Mouse (Mus musculus) v-Abl transformed pro-B cells (cell line): ENCODE measurements around the gene Anp32e.

Source experiments
- in situ Hi-C, 2 experiments: fragments of 400-800 bp; cut with MboI; formaldehyde crosslinking; loops; one replicate each; pipeline ENCODE4 v1.15.1; 2025; ENCODE audit not compliant: unreplicated experiment in 2 of 2

The Anp32e gene

DNA sequence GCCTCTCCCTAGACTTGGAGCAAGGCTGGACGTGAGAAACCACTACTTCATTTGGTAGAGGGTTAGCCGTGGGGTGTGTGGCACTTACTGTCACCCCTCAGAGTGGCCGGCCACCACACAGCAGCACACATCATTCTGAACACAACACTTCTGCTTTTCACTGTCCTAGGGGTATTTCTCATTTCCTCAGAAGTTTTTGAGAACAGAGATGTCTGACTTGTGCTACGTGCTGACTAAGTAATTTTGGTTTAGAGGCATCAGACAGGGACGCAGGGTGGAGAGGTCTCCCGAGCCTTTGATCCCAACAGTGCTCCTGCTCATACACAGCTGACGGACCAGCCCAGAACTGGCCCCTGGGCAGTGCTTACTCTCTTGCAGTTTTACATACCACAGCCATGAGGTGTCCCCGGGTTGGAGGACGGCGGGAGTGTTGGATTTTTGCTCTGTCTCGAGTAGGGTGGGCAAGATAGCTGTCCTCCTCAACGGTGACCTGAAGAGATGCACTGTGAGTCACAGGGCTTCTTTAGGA lies 61.4 kb downstream of the Anp32e start:
- in situ Hi-C loops = no loop called here

DNA sequence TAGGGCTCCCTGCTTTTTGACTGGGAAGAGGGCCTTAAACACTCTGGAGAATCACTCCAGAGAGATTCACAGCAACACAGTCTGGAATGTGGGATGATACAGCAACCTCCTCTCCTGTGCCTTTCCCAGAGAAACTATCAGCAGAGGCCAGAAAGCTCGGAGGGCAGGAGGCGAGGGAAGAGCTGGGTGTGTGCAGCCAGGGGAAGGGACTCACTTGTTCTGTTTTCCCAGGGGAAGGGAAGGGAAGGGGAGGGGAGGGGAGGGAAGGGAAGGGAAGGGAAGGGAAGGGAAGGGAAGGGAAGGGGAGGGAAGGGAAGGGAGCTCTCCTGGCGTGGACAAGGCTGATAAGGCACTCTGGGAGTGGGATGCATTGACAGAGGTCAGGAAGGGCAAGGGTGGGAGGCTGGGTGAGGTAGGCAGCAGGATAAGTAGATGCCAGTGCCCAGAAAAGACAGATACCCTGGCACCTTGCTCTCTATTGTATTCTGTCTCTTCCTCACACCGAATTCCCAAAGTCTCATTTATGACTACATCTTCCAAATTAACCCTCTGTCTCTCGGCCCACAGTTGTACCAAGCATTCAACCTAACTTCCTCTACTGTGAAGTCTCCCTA lies 64.1 kb downstream of the Anp32e start:
- in situ Hi-C loops = no loop called here

DNA sequence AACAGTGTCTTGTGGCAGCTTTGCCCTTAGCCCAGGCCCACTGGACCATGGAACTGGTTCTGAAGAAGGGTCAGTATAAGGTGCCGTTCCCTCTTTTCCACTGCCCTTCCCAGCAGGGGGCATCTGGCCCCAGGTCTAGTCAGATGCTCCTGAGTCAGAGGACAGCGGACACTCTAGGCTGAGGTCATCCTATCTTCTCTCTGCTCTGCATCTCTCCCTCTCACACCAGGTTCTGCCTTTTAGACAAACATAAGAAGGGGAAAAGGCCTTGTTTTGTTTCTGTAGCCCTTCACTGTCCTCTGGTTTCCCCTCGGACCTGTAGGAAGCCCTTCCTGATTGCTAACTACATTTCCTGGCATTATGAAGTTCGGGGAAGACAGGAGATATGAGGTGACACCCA lies 64.8 kb downstream of the Anp32e start:
- in situ Hi-C loops = no loop called here

DNA sequence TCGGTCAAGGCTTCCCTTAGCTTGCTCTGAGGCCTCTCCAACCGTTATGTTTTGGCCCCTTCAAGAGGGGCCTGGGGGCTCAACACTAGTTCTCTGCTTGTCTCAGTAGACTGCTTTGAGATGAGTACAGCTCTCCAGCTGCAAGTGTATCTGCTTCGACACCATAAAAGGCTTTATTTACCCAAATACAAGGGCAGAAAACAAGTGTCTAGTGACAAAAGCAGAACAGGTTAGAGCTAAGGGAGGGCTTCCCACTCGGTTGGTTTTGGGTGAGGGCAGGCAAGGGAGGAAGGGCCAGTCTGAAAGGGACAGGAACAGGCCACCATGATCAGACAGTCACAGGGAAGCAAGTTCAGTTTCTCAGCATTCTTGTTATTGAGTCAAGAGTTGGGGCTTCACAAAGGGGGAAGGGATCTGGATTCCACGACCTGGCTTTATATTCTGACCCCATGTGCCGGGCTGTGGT lies 65.4 kb downstream of the Anp32e start:
- in situ Hi-C loops = no loop called here

DNA sequence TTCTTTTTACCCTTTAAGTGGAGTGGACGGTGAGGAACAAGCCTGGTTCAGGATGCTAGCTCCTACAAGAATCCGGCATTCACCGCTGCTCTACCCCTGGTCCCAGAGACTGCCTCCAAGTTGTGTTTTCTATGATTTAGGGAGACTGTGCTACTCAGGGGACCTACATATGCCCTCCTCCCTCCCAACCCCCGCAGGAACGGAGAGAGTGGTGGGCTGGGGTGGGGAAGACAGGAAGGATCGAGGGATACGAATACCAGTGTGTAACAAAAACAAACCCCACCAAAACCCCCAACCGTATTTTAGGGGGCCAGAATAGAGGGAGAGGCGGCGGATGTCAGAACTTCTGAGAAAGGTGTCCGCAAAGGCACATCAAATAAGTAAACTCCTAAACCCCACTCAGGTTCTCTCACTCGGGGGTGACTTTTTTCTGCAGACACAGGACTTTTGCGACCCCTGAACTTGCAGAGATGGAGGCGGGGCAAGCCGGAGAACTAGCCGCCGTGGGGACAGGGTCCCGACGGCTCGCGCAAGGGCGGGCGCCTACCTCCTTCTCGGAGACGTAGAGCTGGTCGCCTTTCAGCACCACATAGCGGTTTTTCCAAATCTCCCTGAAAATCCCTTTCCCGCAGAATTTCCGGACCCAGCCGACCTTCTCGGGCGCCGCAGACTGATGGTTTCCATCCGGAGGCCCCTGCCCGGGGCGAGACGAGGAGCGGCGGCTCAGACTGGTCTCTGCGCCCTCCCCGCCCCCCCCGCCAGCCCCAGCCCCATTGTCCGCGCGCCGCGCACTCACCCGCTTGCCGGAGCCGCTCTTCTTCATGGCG lies 66.1 kb downstream of the Anp32e start:
- in situ Hi-C loops = no loop called here

DNA sequence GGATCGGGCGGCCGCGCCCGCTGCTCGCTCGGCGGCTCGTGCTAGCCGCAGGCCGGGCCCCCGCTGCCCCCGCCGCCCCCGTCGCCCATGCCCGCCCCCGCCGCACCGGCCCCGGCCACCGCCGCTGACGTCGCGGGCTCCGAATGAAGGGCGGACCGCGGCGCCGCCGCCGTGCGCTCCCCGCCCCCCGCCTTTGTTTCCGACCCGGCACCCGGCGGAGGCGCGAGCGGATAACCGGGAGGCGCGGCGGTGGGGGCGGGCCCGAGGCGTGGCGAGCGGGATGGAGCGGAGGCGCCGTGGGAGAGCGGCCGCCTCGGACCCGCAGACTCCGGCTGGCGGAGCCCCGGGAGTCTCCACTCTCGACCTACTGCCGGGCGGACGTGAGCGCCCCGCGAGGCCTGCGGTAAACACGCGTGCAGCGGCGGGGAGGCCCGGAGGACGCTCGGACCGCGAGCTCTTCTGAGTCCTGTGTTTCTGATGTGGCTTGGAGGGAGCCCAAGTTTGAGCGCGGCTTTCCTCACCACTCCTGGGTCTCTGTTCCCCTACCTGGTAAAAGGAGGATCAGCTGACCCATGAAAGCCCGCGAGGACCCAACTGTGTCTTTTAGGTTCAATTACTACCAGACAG lies 66.9 kb downstream of the Anp32e start, which contains the start of gene Plekho1:
Gene Plekho1, minus strand, starts transcription at position 200 of the 627 bp plus-strand sequence.
- in situ Hi-C loops = no loop called here

DNA sequence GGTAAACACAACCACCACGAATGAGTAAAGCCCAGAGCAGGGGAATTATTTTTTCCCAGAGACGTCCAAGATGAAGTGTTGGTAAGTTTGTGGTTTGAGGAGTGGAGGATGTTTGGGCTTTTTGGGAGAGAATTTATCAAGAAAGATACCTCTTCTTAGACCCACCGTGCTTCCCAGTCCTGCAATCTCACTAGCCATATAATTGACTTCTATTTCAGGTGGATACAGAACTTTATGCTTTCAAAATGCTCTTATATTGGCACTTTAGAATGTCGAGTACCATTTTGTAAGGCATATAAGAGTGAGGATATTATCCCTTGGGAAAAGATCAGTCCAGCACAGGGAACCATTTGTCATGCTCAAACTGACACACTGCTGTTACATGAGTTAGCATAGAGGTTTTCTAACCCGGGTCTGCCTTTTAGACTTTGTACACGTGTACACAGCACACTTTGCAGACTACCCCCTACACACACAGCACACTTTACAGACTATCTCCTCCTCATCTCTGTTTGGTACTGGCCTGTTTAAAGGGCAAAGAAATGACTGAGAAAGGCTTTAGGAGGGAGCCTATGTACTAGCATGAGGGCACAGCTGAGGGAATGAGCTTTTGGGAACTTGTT lies 67.5 kb downstream of the Anp32e start:
- in situ Hi-C loops = no loop called here
